Mouse (Mus musculus) ES-E14 (cell line): ENCODE measurements around the gene Lpp. TPM values are rescaled to one million over a fixed set of nuclear protein-coding genes. Genes with fewer than 3 reads are reported as not detected.

Experiments used
- DNase-seq: peaks from one replicate; pipeline ENCODE4 v3.0.0-alpha.2; 2013; ENCODE audit warnings: low read depth, low spot score
- H3K27ac ChIP-seq: 2 replicates; pipeline ENCODE4 v1.5.1; 2012; ENCODE audit warnings: low read depth, mild to moderate bottlenecking, low read length, moderate library complexity, mixed read lengths; ENCODE audit not compliant: poor library complexity, insufficient read depth, severe bottlenecking
- H3K36me3 ChIP-seq: 2 replicates; pipeline ENCODE4 v1.6.1; 2012; ENCODE audit warnings: mild to moderate bottlenecking, low read length, moderate library complexity, mixed read lengths; ENCODE audit not compliant: control insufficient read depth, poor library complexity, insufficient read depth, severe bottlenecking
- H3K4me1 ChIP-seq, 2 experiments: fragments of 150-350 bp in 1 of 2; sonication (generic) in 1 of 2; 2 replicates each; pipeline ENCODE4 v1.6.1; 2012; ENCODE audit warnings: low read length in 2 of 2, mild to moderate bottlenecking in 1 of 2, mixed read lengths in 1 of 2; ENCODE audit not compliant: control insufficient read depth in 2 of 2, insufficient read depth in 2 of 2, poor library complexity in 1 of 2
- H3K4me3 ChIP-seq, 2 experiments: fragments of 150-350 bp in 1 of 2; sonication (generic) in 1 of 2; 2 replicates each; pipeline ENCODE4 v1.5.1; 2012; ENCODE audit warnings: low read length in 2 of 2, low read depth in 1 of 2, mild to moderate bottlenecking in 1 of 2, mixed read lengths in 1 of 2; ENCODE audit not compliant: insufficient read depth in 1 of 2, poor library complexity in 1 of 2, severe bottlenecking in 1 of 2
- H3K9ac ChIP-seq: 2 replicates; pipeline ENCODE4 v1.6.1; 2012; ENCODE audit warnings: low read depth, mild to moderate bottlenecking, low read length, mixed read lengths; ENCODE audit not compliant: poor library complexity, insufficient read depth, severe bottlenecking
- H3K9me3 ChIP-seq: fragments of 150-350 bp; sonication (generic); 2 replicates; pipeline ENCODE4 v1.6.1; 2012; ENCODE audit warnings: low read depth, mild to moderate bottlenecking, low read length; ENCODE audit not compliant: control insufficient read depth, insufficient read depth
- CHD2 ChIP-seq: IDR thresholded peaks from 2 replicates; pipeline ENCODE4 v1.6.1; 2014; ENCODE audit warnings: mild to moderate bottlenecking, low read depth, low read length, inconsistent platforms
- HCFC1 ChIP-seq: IDR thresholded peaks from 2 replicates; pipeline ENCODE4 v1.6.1; 2012; ENCODE audit warnings: low read length, inconsistent platforms, borderline replicate concordance; ENCODE audit not compliant: insufficient read depth
- MAFK ChIP-seq: IDR thresholded peaks from 2 replicates; pipeline ENCODE4 v1.6.1; 2014; ENCODE audit warnings: mild to moderate bottlenecking, low read depth, low read length, inconsistent platforms; ENCODE audit not compliant: insufficient read depth
- ZC3H11A ChIP-seq: IDR thresholded peaks from 2 replicates; pipeline ENCODE4 v1.6.1; 2012; ENCODE audit warnings: low read depth, mild to moderate bottlenecking, inconsistent platforms, low read length, borderline replicate concordance
- ZNF384 ChIP-seq: IDR thresholded peaks from 2 replicates; pipeline ENCODE4 v1.6.1; 2012; ENCODE audit warnings: low read depth, low read length, inconsistent platforms
- in situ Hi-C, 2 experiments: fragments of 600-800 bp; cut with MboI; formaldehyde crosslinking; loops; one replicate each; pipeline ENCODE4 v1.15.1; 2025; ENCODE audit warnings: low sequenced_read_pairs in 2 of 2, inconsistent platforms in 1 of 2; ENCODE audit not compliant: unreplicated experiment in 2 of 2
- total RNA-seq: library from RNA; depleted of rRNA; stranded (reverse); fragments of 300-350 nt; gene quantifications from 2 replicates; pipeline ENCODE4 v1.2.3, GENCODE M21; 2012

Lpp gene
- total RNA-seq, 1 experiment: 31.4 TPM

GRCm38 (mm10) chr16:24629218-24630172 lies 236.2 kb downstream of the Lpp start:
- no peaks in the 10 kb centered on the region for H3K36me3 ChIP-seq
- H3K4me1 ChIP-seq: no peaks in the 10 kb centered on the region
- in situ Hi-C loops: no loop called here
- TF ChIP-seq CHD2 (no peak), ZNF384 (no peak), HCFC1 (no peak), ZC3H11A (no peak), MAFK (no peak)
- no peak overlapping the region for H3K9ac ChIP-seq
- no peak for DNase-seq
- no peak overlapping the region for H3K27ac ChIP-seq
- no peak overlapping the region for H3K4me3 ChIP-seq
- H3K9me3 ChIP-seq: no peaks in the 10 kb centered on the region

GRCm38 (mm10) chr16:24635381-24635919 lies 242.1 kb downstream of the Lpp start:
- H3K36me3 ChIP-seq: no peaks in the 10 kb centered on the region; the same call in 1 of the 2 replicates
- no peaks in the 10 kb centered on the region for H3K9me3 ChIP-seq
- no peak for DNase-seq
- H3K9ac ChIP-seq: no peak overlapping the region
- TF ChIP-seq ZNF384 (no peak), HCFC1 (no peak), CHD2 (no peak), ZC3H11A (no peak), MAFK (no peak)
- in situ Hi-C loops: no loop called here
- no peak overlapping the region for H3K27ac ChIP-seq
- no peaks in the 10 kb centered on the region for H3K4me1 ChIP-seq
- H3K4me3 ChIP-seq: no peak overlapping the region

- H3K9ac ChIP-seq: no peak overlapping the region
- no peaks in the 10 kb centered on the region for H3K4me1 ChIP-seq
- in situ Hi-C loops: no loop called here
- TF ChIP-seq MAFK: no peak
- H3K27ac ChIP-seq: no peak overlapping the region
- no peaks in the 10 kb centered on the region; the same call in 1 of the 2 replicates for H3K36me3 ChIP-seq
- H3K4me3 ChIP-seq: no peak overlapping the region
- no peaks in the 10 kb centered on the region for H3K9me3 ChIP-seq
- DNase-seq: no peak
Measured at GRCm38 (mm10) chr16:24636894-24637293, 243.6 kb downstream of the Lpp start.

- Histone ChIP-seq H3K36me3 (no peaks in the 10 kb centered on the region; the same call in 1 of the 2 replicates), H3K4me3 (no peak overlapping the region), H3K9ac (no peak overlapping the region), H3K9me3 (no peaks in the 10 kb centered on the region), H3K4me1 (no peaks in the 10 kb centered on the region), H3K27ac (no peak overlapping the region)
- in situ Hi-C loops: no loop called here
- TF ChIP-seq CHD2 (no peak), ZNF384 (no peak), HCFC1 (no peak), MAFK (no peak), ZC3H11A (no peak)
- no peak for DNase-seq
Measured at GRCm38 (mm10) chr16:24641003-24641797, 247.9 kb downstream of the Lpp start.
